Mouse (Mus musculus) forebrain, embryonic 13.5 days (tissue): ENCODE measurements around the gene Tmem255b. TPM values are rescaled to one million over a fixed set of nuclear protein-coding genes. Genes with fewer than 3 reads are reported as not detected.
A peak's percentile ranks its signal among the peaks of the same experiment; 100 is the strongest.

Experiments used
- ATAC-seq: fragments of 200-750 bp; cut with Nextera tagmentation; 2 replicates; pipeline ENCODE4 v1.8.0; 2017
- H3K27ac ChIP-seq: fragments of 300-500 bp; sonication (generic); 2 replicates; pipeline ENCODE4 v1.5.1; 2015; ENCODE audit warnings: inconsistent platforms, mild to moderate bottlenecking, moderate library complexity
- H3K27me3 ChIP-seq: fragments of 300-500 bp; sonication (generic); 2 replicates; pipeline ENCODE4 v1.6.1; 2015; ENCODE audit warnings: mild to moderate bottlenecking, inconsistent platforms
- H3K36me3 ChIP-seq: fragments of 300-500 bp; sonication (generic); 2 replicates; pipeline ENCODE4 v1.6.1; 2015; ENCODE audit warnings: mild to moderate bottlenecking, inconsistent platforms; ENCODE audit not compliant: poor library complexity, severe bottlenecking
- H3K4me1 ChIP-seq: fragments of 300-500 bp; sonication (generic); 2 replicates; pipeline ENCODE4 v1.6.1; 2015; ENCODE audit warnings: inconsistent platforms
- H3K4me2 ChIP-seq: fragments of 300-500 bp; sonication (generic); 2 replicates; pipeline ENCODE4 v1.6.1; 2015; ENCODE audit warnings: inconsistent platforms, mild to moderate bottlenecking, moderate library complexity
- H3K4me3 ChIP-seq: fragments of 300-500 bp; sonication (generic); 2 replicates; pipeline ENCODE4 v1.5.1; 2015; ENCODE audit warnings: mild to moderate bottlenecking, inconsistent platforms
- H3K9ac ChIP-seq: fragments of 300-500 bp; sonication (generic); 2 replicates; pipeline ENCODE4 v1.6.1; 2015; ENCODE audit warnings: mild to moderate bottlenecking, inconsistent platforms
- H3K9me3 ChIP-seq: fragments of 300-500 bp; sonication (generic); replicated peaks from 2 replicates; pipeline ENCODE4 v1.6.1; 2016; ENCODE audit warnings: inconsistent platforms
- WGBS: fragments of 180-500 bp; shearing (Covaris S2); methylation state at CpG from one replicate; pipeline ENCODE4 v1.1.7; 2015; 5-methylcytosine and 5-hydroxymethylcytosine counted together
- polyA plus RNA-seq: library from polyadenylated mRNA; unstranded; fragments of >200 nt; fragmentation: Nextera tagmentation; extraction: Ambion mirVana; gene quantifications from 2 replicates; pipeline ENCODE4 v1.2.1, GENCODE M21; 2015

The Tmem255b gene
- polyA plus RNA-seq, 1 experiment from 2014 or later, result not detected

DNA sequence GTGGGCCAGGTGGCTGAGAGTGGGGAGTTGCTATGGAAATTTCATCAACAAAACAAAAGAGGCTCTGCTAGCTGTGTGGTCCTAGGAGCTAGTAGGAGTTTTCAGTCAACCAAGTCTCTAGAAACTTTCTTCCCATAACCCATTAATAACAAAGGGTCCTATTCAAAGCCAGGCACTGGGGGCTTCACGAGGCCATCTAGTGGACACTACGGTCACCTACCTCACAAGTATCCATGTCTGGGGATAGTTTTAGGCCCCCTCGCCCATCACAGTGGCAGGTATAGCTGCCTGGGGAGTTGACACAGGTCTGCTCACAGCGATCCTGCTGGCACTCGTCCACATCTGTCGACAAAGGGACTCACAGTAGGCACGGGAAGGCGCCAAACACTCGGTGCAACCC, 40.9 kb downstream of the Tmem255b start:
- Histone ChIP-seq H3K27ac (no peak overlapping the region), H3K27me3 (no peaks in the 10 kb centered on the region), H3K4me3 (no peak overlapping the region), H3K4me2 (no peak overlapping the region), H3K9me3 (no peaks in the 10 kb centered on the region), H3K9ac (no peak overlapping the region), H3K4me1 (no peaks in the 10 kb centered on the region), H3K36me3 (no peaks in the 10 kb centered on the region)
- ATAC-seq, result no peak
- WGBS, result 62% methylated on average over 9 of the region's 9 CpGs

DNA sequence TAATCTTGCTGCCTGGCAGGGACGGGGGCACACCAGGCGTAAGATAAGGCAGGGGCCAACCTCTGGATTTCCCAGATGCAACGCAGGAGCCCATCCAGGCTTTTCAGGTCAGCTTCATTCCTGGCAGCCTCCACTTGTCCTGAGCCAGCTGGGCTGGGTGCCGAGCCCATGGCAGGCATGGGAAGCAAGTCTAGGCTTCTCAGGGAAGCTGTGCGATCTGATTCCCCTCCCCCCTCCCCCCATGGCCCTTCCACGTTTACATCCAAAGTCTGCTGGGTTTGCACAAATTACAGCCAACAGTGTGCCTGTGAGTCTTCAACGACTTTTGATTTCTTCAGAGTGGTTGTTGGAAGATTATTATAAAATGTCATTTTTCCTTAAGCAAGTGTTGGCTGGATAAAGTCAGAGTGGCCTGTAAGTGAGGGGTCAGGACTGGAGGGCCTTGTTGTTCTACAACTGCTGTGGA, 46.1 kb downstream of the Tmem255b start:
- Histone ChIP-seq H3K4me1 (no peaks in the 10 kb centered on the region), H3K9me3 (no peaks in the 10 kb centered on the region)
- WGBS, result 87% methylated on average over 7 of the region's 7 CpGs

DNA sequence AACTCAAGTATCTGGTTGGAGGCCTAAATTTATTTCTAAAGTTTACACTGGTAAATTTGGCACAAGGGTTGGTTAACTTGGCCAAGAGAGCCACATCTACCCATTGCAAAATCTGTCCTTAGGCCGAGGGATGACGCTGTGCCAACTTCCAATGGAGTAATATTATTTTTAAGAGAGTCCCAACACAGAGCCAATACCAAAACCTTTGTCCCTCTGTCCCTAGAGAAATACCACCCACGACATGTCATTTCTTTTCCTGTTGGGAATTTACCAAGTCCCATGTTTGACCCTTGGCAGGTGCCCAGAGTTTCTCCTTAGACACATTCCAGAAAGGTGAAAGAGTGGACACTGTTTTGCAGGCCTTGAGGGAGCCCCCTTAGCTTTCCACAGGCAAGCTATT, 46.6 kb downstream of the Tmem255b start:
- Histone ChIP-seq H3K9ac (no peak overlapping the region), H3K27me3 (no peaks in the 10 kb centered on the region), H3K27ac (no peak overlapping the region), H3K4me2 (no peak overlapping the region), H3K36me3 (no peaks in the 10 kb centered on the region), H3K4me1 (no peaks in the 10 kb centered on the region), H3K9me3 (no peaks in the 10 kb centered on the region), H3K4me3 (no peak overlapping the region)
- WGBS, result 87% methylated on average over 3 of the region's 3 CpGs
- ATAC-seq, result no peak

More for the DNA sequence above, 46.1 kb downstream of the Tmem255b start:
- Histone ChIP-seq H3K27me3 (no peaks in the 10 kb centered on the region), H3K36me3 (no peaks in the 10 kb centered on the region), H3K4me3 (no peak overlapping the region), H3K9ac (no peak overlapping the region), H3K4me2 (no peak overlapping the region), H3K27ac (no peak overlapping the region)
- ATAC-seq, result no peak

DNA sequence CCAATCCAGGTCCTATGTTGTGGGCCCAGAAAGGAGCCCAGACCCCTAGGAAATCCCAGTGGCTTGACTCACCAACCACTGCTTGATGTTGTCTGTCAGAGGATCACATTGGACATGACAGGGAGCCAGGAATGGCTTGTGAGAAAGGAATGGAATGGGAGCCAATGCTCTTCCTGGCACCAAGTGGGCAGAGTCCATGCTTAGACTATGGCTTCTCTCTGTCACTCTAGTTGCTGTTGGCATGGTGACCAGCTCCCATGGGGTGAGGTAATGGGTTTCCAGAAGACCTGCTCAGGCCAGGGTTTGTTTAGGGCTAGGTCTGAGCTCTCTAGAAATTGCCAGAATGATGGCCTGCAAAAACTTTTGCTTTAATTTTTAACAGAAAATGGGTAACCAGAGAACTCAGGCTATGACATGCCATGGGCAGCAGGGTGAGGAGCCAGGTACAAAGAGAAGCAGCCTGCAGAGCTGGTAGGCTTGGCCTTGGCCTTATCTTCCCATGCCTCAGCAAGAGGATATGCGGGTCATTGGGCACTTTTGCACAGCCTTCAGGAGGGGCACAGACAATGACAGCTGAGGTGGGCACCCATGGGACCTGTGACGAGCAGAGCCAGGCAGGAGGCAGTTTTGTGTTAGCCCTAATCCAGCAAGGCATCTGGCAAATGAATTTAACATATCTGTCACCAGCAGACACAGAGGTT, 47.3 kb downstream of the Tmem255b start:
- no peaks in the 10 kb centered on the region for H3K36me3 ChIP-seq
- H3K9ac ChIP-seq, result no peak overlapping the region
- H3K27ac ChIP-seq, result no peak overlapping the region
- no peak overlapping the region for H3K4me2 ChIP-seq
- no peaks in the 10 kb centered on the region for H3K27me3 ChIP-seq
- no peaks in the 10 kb centered on the region for H3K4me1 ChIP-seq
- no peaks in the 10 kb centered on the region for H3K9me3 ChIP-seq
- 86% methylated on average over 2 of the region's 2 CpGs for WGBS
- H3K4me3 ChIP-seq, result no peak overlapping the region
- ATAC-seq, result no peak

DNA sequence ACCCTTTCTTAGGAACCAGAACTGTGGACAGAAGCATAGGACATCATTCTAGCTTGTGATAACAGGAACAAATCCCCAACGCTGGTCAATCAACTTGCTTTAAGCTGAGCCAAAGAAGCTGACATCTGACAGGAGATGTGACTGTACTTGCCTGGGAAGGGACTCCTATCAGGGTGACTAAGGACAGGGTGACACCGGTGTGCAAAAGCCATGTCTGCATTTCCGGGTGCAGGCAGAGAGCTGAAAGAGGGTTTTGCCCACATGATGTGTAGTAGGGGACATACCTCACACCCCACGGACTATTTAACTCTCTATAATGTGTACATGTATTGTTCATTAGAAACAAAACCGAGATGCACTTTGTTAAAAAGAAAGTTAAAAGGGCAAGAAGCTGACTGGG, 48.2 kb downstream of the Tmem255b start:
- Histone ChIP-seq H3K9ac (no peak overlapping the region), H3K4me1 (no peaks in the 10 kb centered on the region), H3K4me2 (no peak overlapping the region), H3K27me3 (no peaks in the 10 kb centered on the region), H3K9me3 (no peaks in the 10 kb centered on the region), H3K4me3 (no peak overlapping the region), H3K36me3 (no peaks in the 10 kb centered on the region), H3K27ac (no peak overlapping the region)
- 86% methylated on average over 5 of the region's 5 CpGs for WGBS
- no peak for ATAC-seq

DNA sequence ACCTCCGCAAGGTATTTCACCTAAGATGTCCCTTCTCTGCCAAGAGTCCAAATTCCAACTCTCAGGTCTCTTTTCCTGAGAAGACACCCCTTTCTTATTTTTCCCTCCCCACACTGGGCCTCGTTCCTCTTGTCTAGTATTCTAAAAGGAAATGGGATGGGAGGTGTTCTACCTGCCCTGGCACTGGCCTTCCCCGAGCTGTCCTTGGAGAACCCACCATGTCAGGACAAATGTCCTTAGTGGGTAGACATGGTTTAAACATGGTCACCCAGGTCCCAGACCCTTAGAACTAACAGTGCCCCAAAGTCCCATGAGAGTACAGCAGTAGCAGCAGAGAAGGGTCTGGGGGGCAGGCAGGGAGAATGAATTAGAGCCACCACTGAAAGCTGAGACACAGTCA, 54.4 kb downstream of the Tmem255b start:
- Histone ChIP-seq H3K27ac (no peak overlapping the region), H3K36me3 (no peaks in the 10 kb centered on the region), H3K4me2 (no peak overlapping the region), H3K9ac (no peak overlapping the region), H3K4me1 (peaks cover 22% of the 10 kb centered on the region), H3K27me3 (peaks cover 29% of the 10 kb centered on the region), H3K9me3 (no peaks in the 10 kb centered on the region), H3K4me3 (no peak overlapping the region)
- WGBS, result 91% methylated on average over 3 of the region's 3 CpGs
- ATAC-seq, result no peak

DNA sequence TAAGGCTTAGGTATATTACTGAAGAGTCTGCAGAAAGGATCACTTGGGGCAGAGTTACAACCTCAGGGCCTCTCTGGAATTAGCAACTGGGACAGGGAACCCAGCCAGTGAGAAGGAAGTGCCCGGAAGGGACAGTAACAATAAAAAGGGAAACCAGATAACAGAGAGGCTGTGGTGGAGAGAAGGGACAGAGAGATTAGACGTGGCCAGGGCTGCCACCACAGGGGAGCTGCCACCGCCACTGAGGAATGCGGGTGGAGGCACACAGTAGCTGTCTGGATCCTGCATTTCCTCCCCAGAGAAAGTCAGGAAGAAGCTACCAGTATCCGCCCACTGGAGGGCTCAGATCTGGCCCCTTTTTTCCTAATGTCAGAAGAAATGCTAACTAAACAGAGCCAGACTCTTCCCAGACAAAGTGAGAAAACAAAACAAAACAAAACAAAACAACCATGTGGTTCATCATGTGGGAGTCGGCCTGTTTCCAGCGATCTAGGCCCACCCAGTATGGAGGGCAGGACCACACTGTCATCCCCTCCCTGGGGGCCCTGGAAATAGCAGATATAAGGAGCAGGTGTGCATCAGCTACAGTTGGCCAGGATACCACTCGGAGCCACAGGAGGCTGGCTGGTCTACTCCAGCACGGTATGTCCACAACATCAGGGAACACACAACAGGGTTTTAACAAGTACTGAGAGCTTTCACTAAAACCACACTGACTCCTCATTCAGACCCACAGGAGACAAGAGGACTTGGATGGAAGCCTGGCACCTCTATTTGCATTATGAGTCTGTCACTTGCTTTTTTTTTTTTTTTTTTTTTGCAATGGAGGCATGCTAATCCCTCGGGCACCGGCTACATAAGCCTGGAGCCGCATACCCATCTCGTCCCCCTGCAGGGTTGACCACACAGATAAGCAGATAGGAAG, 55.3 kb downstream of the Tmem255b start:
- H3K9me3 ChIP-seq, result no peaks in the 10 kb centered on the region
- H3K4me3 ChIP-seq, result no peak overlapping the region
- ATAC-seq, result no peak
- H3K27ac ChIP-seq, result no peak overlapping the region
- H3K27me3 ChIP-seq, result peaks cover 38% of the 10 kb centered on the region
- no peak overlapping the region for H3K9ac ChIP-seq
- no peaks in the 10 kb centered on the region for H3K36me3 ChIP-seq
- peaks cover 22% of the 10 kb centered on the region for H3K4me1 ChIP-seq
- 42% methylated on average over 13 of the region's 13 CpGs for WGBS
- H3K4me2 ChIP-seq, result no peak overlapping the region

DNA sequence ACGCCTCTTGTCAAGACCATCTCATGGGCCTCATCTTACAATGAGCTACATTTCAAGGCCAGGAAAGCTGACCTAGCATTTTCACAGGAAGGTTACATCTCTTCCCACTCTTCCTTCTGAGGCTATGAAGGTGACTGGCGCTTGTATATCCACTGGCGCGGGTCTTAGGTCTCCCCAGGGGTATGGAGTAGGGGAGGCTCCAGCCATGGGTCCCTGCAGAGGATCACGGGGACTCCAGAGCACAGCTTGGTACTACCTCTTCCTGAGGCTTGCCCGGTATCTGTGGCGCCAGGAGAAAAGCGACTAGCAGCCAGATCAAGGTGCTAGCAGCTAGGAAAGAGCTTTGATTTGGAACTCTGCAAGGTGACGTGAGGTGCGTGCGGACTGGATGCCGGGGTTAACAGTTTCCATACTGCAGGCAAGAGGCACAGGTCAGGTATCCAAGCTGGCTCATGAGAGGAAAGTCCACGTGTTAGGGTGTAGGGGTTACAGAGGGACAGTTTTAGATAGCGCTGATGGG, 56.6 kb downstream of the Tmem255b start:
- Histone ChIP-seq H3K36me3 (no peaks in the 10 kb centered on the region), H3K27me3 (peaks cover 46% of the 10 kb centered on the region), H3K9ac (no peak overlapping the region), H3K4me2 (no peak overlapping the region), H3K4me3 (no peak overlapping the region), H3K27ac (no peak overlapping the region), H3K4me1 (peaks cover 22% of the 10 kb centered on the region), H3K9me3 (no peaks in the 10 kb centered on the region)
- ATAC-seq, result no peak
- WGBS, result 90% methylated on average over 14 of the region's 14 CpGs

DNA sequence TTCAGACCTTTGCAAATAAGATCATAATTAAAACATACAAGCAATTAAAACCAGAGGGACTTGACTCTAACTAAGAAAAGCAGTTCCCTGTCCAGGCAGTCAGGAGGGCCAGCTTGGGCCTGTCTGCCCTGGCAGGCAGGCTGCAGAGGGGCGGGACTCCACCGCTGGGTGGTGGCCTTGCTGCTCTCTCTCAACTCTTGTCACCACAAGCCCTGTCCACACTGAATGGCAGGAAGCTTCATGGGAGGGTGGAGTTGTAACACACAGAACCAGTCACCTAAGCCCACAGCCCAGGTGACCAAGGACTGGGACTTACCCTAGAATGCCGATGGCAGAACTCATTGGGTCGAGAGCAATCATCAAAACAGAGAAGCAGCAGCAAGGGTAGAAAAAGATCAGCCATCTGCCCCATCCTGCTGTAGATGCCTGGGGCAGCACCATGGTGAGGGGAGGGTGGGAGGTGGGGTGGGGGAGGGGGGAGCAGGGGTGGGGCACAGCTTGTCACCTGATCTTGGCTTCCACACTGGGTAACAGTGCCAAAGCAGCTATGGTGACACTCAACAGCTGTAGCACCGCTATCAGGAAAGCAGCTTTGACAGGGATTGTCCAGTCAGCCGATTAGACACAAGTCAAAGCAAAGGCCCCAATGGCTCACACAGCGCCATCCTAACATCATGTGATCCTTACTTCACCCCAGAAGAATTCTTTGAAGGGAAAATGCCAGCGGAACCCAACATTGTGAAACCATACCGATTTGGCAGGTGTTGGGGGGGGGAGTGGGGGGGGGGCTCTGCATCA, 57.4 kb downstream of the Tmem255b start:
- H3K9me3 ChIP-seq, result no peaks in the 10 kb centered on the region
- H3K36me3 ChIP-seq, result no peaks in the 10 kb centered on the region
- no peak overlapping the region for H3K9ac ChIP-seq
- H3K27me3 ChIP-seq, result peaks cover 46% of the 10 kb centered on the region
- H3K27ac ChIP-seq, result no peak overlapping the region
- no peak overlapping the region for H3K4me2 ChIP-seq
- H3K4me3 ChIP-seq, result no peak overlapping the region
- peaks cover 22% of the 10 kb centered on the region for H3K4me1 ChIP-seq
- ATAC-seq, result no peak
- 50% methylated on average over 9 of the region's 9 CpGs for WGBS

DNA sequence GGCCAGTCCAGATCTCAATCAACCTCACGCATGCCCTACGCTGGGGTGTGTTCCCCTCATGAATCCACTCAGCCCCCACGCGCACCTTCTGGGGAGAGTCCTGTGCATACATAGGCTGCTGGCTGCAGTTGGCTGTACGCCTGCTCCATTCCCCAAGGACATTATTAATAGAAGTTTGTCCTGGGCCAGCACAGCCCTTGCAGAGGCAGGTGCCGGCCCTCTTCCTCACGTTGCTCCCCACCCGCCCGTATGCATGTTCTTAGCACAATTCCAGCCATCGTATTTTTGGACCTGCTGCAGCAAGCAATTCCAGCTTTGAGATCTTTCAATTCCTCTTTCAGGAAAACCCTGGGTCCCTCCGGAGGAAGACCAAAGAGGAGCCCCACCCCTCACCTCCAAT, 58.0 kb downstream of the Tmem255b start:
- H3K4me2 ChIP-seq, result peak overlapping the region; percentile 86; the same call in 1 of the 2 replicates
- WGBS, result 52% methylated on average over 11 of the region's 11 CpGs
- H3K4me3 ChIP-seq, result no peak overlapping the region
- H3K27me3 ChIP-seq, result peaks cover 46% of the 10 kb centered on the region
- peaks cover 22% of the 10 kb centered on the region for H3K4me1 ChIP-seq
- no peak for ATAC-seq
- no peaks in the 10 kb centered on the region for H3K36me3 ChIP-seq
- H3K9ac ChIP-seq, result no peak overlapping the region
- H3K9me3 ChIP-seq, result no peaks in the 10 kb centered on the region
- no peak overlapping the region for H3K27ac ChIP-seq

DNA sequence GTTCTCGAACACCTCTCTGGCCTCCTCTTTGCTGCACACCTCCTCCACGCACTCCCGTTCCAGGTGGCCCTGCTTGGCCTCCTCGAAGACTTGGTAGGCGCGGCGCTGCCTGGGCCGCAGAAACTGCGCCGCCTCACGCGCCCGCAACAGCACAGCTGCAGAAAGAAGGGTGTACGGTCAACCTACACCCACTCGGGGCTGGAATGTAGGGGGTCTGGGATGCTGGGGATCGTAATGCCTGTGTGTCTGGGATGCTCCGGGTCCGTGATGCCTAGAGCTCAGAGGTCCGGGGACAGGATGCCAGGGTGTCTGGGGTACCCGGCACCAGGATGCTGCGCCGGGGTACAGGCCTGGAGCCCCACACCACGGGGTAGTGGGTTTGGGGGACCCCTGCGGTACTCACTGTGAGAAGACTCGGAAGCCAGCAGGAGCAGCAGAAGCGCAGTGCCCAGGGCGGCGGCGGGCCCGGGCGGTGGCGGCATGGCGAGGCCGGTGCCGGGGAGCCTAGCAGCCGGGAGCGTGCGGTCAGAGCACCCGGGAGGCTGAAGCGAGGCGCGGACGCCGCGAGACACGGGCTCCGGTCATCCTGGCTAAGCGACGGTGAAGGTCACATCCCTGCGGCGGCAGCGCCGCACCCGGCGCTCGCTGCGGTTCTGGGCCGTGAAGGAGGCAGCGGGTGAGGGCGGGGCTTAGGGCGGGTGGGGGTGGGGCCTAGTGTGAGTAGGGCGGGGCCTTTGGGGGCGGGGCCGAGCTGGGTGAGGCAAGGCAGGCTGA, 59.1 kb downstream of the Tmem255b start, which contains the start of gene Gas6:
Gas6 (minus strand) TSS at position 633 of the 774 bp plus-strand sequence.
- ATAC-seq, result peak; percentile 85

More for the DNA sequence above, 59.1 kb downstream of the Tmem255b start, which contains the start of gene Gas6:
- Histone ChIP-seq H3K4me3 (peak within 1 kb of the TSS; percentile 54), H3K27ac (no peak within 1 kb of the TSS), H3K4me2 (peak within 1 kb of the TSS; percentile 86), H3K4me1 (peaks cover 22% of the 10 kb centered on the region), H3K27me3 (peaks cover 46% of the 10 kb centered on the region), H3K9ac (peak within 1 kb of the TSS; percentile 61), H3K9me3 (no peaks in the 10 kb centered on the region), H3K36me3 (no peaks in the 10 kb centered on the region)
- WGBS, result 2% methylated on average over 62 of the region's 64 CpGs
